Mouse (Mus musculus) liver, embryonic 14.5 days (tissue): ENCODE measurements around the gene Lrrc29. TPM values are rescaled to one million over a fixed set of nuclear protein-coding genes. Genes with fewer than 3 reads are reported as not detected.

Experiments used
- ATAC-seq: fragments of 200-750 bp; cut with Nextera tagmentation; 2 replicates; pipeline ENCODE4 v1.8.0; 2017; ENCODE audit warnings: moderate number of reproducible peaks, mild to moderate bottlenecking, moderate library complexity; ENCODE audit not compliant: insufficient read depth
- DNase-seq, 3 experiments: peaks; one replicate each; pipeline ENCODE4 v3.0.0-alpha.2; 2012 to 2013; ENCODE audit warnings: low read depth in 3 of 3, low spot score in 3 of 3
- H3K27ac ChIP-seq: fragments of 300-500 bp; sonication (generic); 2 replicates; pipeline ENCODE4 v1.5.1; 2014; ENCODE audit warnings: moderate library complexity, mild to moderate bottlenecking, control low read depth, inconsistent platforms
- H3K27me3 ChIP-seq: fragments of 300-500 bp; sonication (generic); 2 replicates; pipeline ENCODE4 v1.6.1; 2014; ENCODE audit warnings: mild to moderate bottlenecking, low read length, moderate library complexity; ENCODE audit not compliant: control insufficient read depth, insufficient read depth
- H3K36me3 ChIP-seq: fragments of 300-500 bp; sonication (generic); replicated peaks from 2 replicates; pipeline ENCODE4 v1.6.1; 2014; ENCODE audit warnings: low read depth; ENCODE audit not compliant: control insufficient read depth, insufficient read depth
- H3K4me1 ChIP-seq, 2 experiments: fragments of 200-500 bp in 1 of 2; fragments of 300-500 bp in 1 of 2; sonication (generic) in 1 of 2; replicated peaks; 2 replicates each; pipeline ENCODE4 v1.6.1; 2012 to 2014; ENCODE audit warnings: antibody characterized with exemption in 1 of 2, inconsistent platforms in 1 of 2, low read length in 1 of 2; ENCODE audit not compliant: control insufficient read depth in 2 of 2, insufficient read depth in 2 of 2
- H3K4me2 ChIP-seq: fragments of 300-500 bp; sonication (generic); 2 replicates; pipeline ENCODE4 v1.6.1; 2014; ENCODE audit warnings: low read depth, mild to moderate bottlenecking, control low read depth, moderate library complexity
- H3K4me3 ChIP-seq, 2 experiments: fragments of 200-500 bp in 1 of 2; fragments of 300-500 bp in 1 of 2; sonication (generic) in 1 of 2; 2 replicates each; pipeline ENCODE4 v1.5.1; 2012 to 2014; ENCODE audit warnings: low read depth in 2 of 2, low read length in 2 of 2, mild to moderate bottlenecking in 2 of 2, control low read depth in 1 of 2, inconsistent platforms in 1 of 2, moderate library complexity in 1 of 2; ENCODE audit not compliant: insufficient read depth in 1 of 2
- H3K9ac ChIP-seq: fragments of 300-500 bp; sonication (generic); replicated peaks from 2 replicates; pipeline ENCODE4 v1.6.1; 2014; ENCODE audit warnings: mild to moderate bottlenecking, control low read depth, moderate library complexity
- H3K9me3 ChIP-seq: fragments of 300-500 bp; sonication (generic); 2 replicates; pipeline ENCODE4 v1.6.1; 2016; ENCODE audit warnings: low read length, mixed read lengths; ENCODE audit not compliant: control insufficient read depth
- CTCF ChIP-seq: IDR thresholded peaks from 2 replicates; pipeline ENCODE4 v1.5.1; 2016; ENCODE audit warnings: antibody characterized with exemption, low read depth, control low read depth
- EP300 ChIP-seq: IDR thresholded peaks from 2 replicates; pipeline ENCODE4 v1.6.1; 2016; ENCODE audit warnings: antibody characterized with exemption, low read depth
- WGBS: fragments of 180-500 bp; shearing (Covaris S2); extraction: QIAGEN DNeasy Blood & Tissue Kit; methylation state at CpG from one replicate; pipeline ENCODE4 v1.1.7; 2014; ENCODE audit not compliant: insufficient replicate concordance; 5-methylcytosine and 5-hydroxymethylcytosine counted together
- polyA plus RNA-seq, 2 experiments: library from polyadenylated mRNA; depleted of rRNA in 1 of 2; stranded (reverse) in 1 of 2; unstranded in 1 of 2; fragments of >200 nt; fragmentation: Nextera tagmentation in 1 of 2; extraction: Ambion mirVana in 1 of 2; gene quantifications; 2 replicates each; pipeline versions ENCODE4 v1.2.1 to v1.2.3; 2012 to 2014

Gene Lrrc29
- polyA plus RNA-seq, 2 experiments: 9.1 to 10.4 TPM

- peak overlapping the region; percentile 42 to 50 for H3K4me3 ChIP-seq
- peak overlapping the region; percentile 86 for H3K4me2 ChIP-seq
- no peak overlapping the region; the same call in 1 of the 2 replicates for H3K9ac ChIP-seq
- under 1% methylated on average over 53 of the region's 53 CpGs for WGBS
- H3K27ac ChIP-seq: no peak overlapping the region
- no peaks in the 10 kb centered on the region for H3K9me3 ChIP-seq
- no peaks in the 10 kb centered on the region for H3K36me3 ChIP-seq
- peaks cover 12 to 16% of the 10 kb centered on the region in 2 experiments for H3K4me1 ChIP-seq
- peak; percentile 47 for TF ChIP-seq CTCF
- TF ChIP-seq EP300: no peak
- DNase-seq (peak; percentile 78 to 90 (median 79)), ATAC-seq (peak; percentile 85)
- H3K27me3 ChIP-seq: peaks cover 12% of the 10 kb centered on the region
Measured at GRCm38 (mm10) chr8:105288958-105289732, 36.9 kb downstream of the Lrrc29 start.

- H3K4me1 ChIP-seq: peaks cover 12 to 16% of the 10 kb centered on the region in 2 experiments
- peaks cover 12% of the 10 kb centered on the region for H3K27me3 ChIP-seq
- no peaks in the 10 kb centered on the region for H3K9me3 ChIP-seq
- H3K4me2 ChIP-seq: no peak overlapping the region
- no peaks in the 10 kb centered on the region for H3K36me3 ChIP-seq
- DNase-seq (no peak), ATAC-seq (no peak)
- no peak overlapping the region for H3K27ac ChIP-seq
- H3K9ac ChIP-seq: no peak overlapping the region
- no peak for TF ChIP-seq EP300
- TF ChIP-seq CTCF: 0 out of 2 replicates have a peak, but pooled peaks have one; percentile 7
- no peak overlapping the region for H3K4me3 ChIP-seq
- 86% methylated on average over 5 of the region's 5 CpGs for WGBS
Measured at GRCm38 (mm10) chr8:105288231-105288630, 37.8 kb downstream of the Lrrc29 start.

- no peak overlapping the region for H3K27ac ChIP-seq
- peaks cover 12% of the 10 kb centered on the region for H3K27me3 ChIP-seq
- TF ChIP-seq EP300 (no peak), CTCF (no peak)
- no peaks in the 10 kb centered on the region for H3K36me3 ChIP-seq
- H3K4me3 ChIP-seq: no peak overlapping the region
- peaks cover 12 to 21% of the 10 kb centered on the region in 2 experiments for H3K4me1 ChIP-seq
- H3K4me2 ChIP-seq: no peak overlapping the region
- no peaks in the 10 kb centered on the region for H3K9me3 ChIP-seq
- WGBS: 73% methylated on average over 4 of the region's 4 CpGs
- no peak for DNase-seq
- no peak overlapping the region for H3K9ac ChIP-seq
- no peak for ATAC-seq
Measured at GRCm38 (mm10) chr8:105286907-105287306, 39.2 kb downstream of the Lrrc29 start.

GRCm38 (mm10) chr8:105285514-105285913 is 40.6 kb downstream of the Lrrc29 start:
- DNase-seq (no peak), ATAC-seq (no peak)
- TF ChIP-seq CTCF (no peak), EP300 (no peak)
- Histone ChIP-seq H3K4me3 (no peak overlapping the region), H3K27ac (no peak overlapping the region), H3K9ac (no peak overlapping the region), H3K27me3 (peaks cover 12% of the 10 kb centered on the region), H3K4me2 (no peak overlapping the region), H3K4me1 (peaks cover 12 to 18% of the 10 kb centered on the region in 2 experiments), H3K36me3 (no peaks in the 10 kb centered on the region), H3K9me3 (no peaks in the 10 kb centered on the region)
- WGBS: 56% methylated on average over 12 of the region's 12 CpGs

- TF ChIP-seq CTCF (peak; percentile 99), EP300 (no peak)
- Histone ChIP-seq H3K27me3 (peaks cover 19% of the 10 kb centered on the region), H3K4me1 (peaks cover 4 to 6% of the 10 kb centered on the region in 2 experiments; a peak in 1 of 4 replicates), H3K4me2 (peak overlapping the region; percentile 1; the same call in 1 of the 2 replicates), H3K9ac (no peak overlapping the region), H3K36me3 (no peaks in the 10 kb centered on the region), H3K4me3 (no peak overlapping the region), H3K27ac (no peak overlapping the region), H3K9me3 (no peaks in the 10 kb centered on the region)
- WGBS: 23% methylated on average over 23 of the region's 23 CpGs
- ATAC-seq (peak; percentile 70), DNase-seq (no peak)
Measured at GRCm38 (mm10) chr8:105283074-105283473, 43.0 kb downstream of the Lrrc29 start.
